Mouse (Mus musculus): ENCODE measurements at regions not wholly inside any gene's neighbourhood (a gene's known extent, or its start where the extent isn't known, plus 50 kb on each side); places are given as distances from the start of the nearest gene placed in this dataset.

GRCm38 (mm10) chr7:73183761-73184160, 191.5 kb upstream of the Rgma start:
- no peak overlapping the region for H3ac ChIP-seq (ENCODE audit: control insufficient read depth, insufficient read length)
- no peak overlapping the region for H3K4me2 ChIP-seq (ENCODE audit: low read depth)
- TF ChIP-seq MYOD1 (IDR thresholded peaks at IDR 0.05; ENCODE audit: control insufficient read depth in 1 of 3, insufficient read length in 2 of 3, low read depth in 2 of 3) (no peak), POLR2AphosphoS2 (IDR thresholded peaks at IDR 0.05; ENCODE audit: insufficient read length, low read depth) (no peak), TCF3 (IDR thresholded peaks at IDR 0.05; ENCODE audit: insufficient read length, low read depth) (no peak), POLR2A (IDR thresholded peaks at IDR 0.05; ENCODE audit: insufficient read length, low read depth) (no peak), REST (IDR thresholded peaks at IDR 0.05; ENCODE audit: insufficient read depth, insufficient read length) (no peak), TCF12 (IDR thresholded peaks at IDR 0.05; ENCODE audit: insufficient read depth, poor library complexity, severe bottlenecking) (no peak), MYOG (IDR thresholded peaks at IDR 0.05; ENCODE audit: control insufficient read depth in 1 of 3, insufficient read depth in 1 of 3, insufficient read length in 2 of 3, low read depth in 2 of 3) (no peak), E2F4 (IDR thresholded peaks at IDR 0.05; ENCODE audit: insufficient read depth) (no peak), USF1 (IDR thresholded peaks at IDR 0.05; ENCODE audit: low read depth) (no peak), MAX (IDR thresholded peaks at IDR 0.05; ENCODE audit: low read depth) (no peak), CEBPB (IDR thresholded peaks at IDR 0.05; ENCODE audit: insufficient read depth, poor library complexity, severe bottlenecking) (no peak), SRF (IDR thresholded peaks at IDR 0.05; ENCODE audit: control insufficient read depth, insufficient read length, low read depth) (no peak)

GRCm38 (mm10) chr7:73184208-73185070, 190.9 kb upstream of the Rgma start:
- no peaks in the 10 kb centered on the region for H3K79me2 ChIP-seq (ENCODE audit: control insufficient read depth, insufficient read depth)
- TF ChIP-seq POLR2AphosphoS2 (IDR thresholded peaks at IDR 0.05; ENCODE audit: insufficient read length, low read depth): no peak
- no peak for TF ChIP-seq TCF12 (IDR thresholded peaks at IDR 0.05; ENCODE audit: insufficient read depth, poor library complexity, severe bottlenecking)
- no peak for TF ChIP-seq TCF3 (IDR thresholded peaks at IDR 0.05; ENCODE audit: insufficient read length, low read depth)
- no peak for TF ChIP-seq POLR2A (IDR thresholded peaks at IDR 0.05; ENCODE audit: insufficient read length, low read depth)
- TF ChIP-seq MYOD1 (IDR thresholded peaks at IDR 0.05; ENCODE audit: control insufficient read depth in 1 of 3, insufficient read length in 2 of 3, low read depth in 2 of 3): no peak
- TF ChIP-seq E2F4 (IDR thresholded peaks at IDR 0.05; ENCODE audit: insufficient read depth): no peak
- no peak for TF ChIP-seq CEBPB (IDR thresholded peaks at IDR 0.05; ENCODE audit: insufficient read depth, poor library complexity, severe bottlenecking)
- TF ChIP-seq SRF (IDR thresholded peaks at IDR 0.05; ENCODE audit: control insufficient read depth, insufficient read length, low read depth): no peak
- H3K4me2 ChIP-seq (ENCODE audit: low read depth): no peak overlapping the region
- H3K36me3 ChIP-seq (ENCODE audit: control insufficient read depth, insufficient read depth): no peaks in the 10 kb centered on the region
- H3ac ChIP-seq (ENCODE audit: control insufficient read depth, insufficient read length): no peak overlapping the region
- H3K27me3 ChIP-seq (ENCODE audit: control insufficient read depth, insufficient read depth, insufficient read length): peaks cover 4% of the 10 kb centered on the region
- H3K4me3 ChIP-seq: no peak overlapping the region

More at GRCm38 (mm10) chr7:73183761-73184160, 191.5 kb upstream of the Rgma start:
- no peaks in the 10 kb centered on the region for H3K36me3 ChIP-seq (ENCODE audit: control insufficient read depth, insufficient read depth)
- no peaks in the 10 kb centered on the region for H3K79me2 ChIP-seq (ENCODE audit: control insufficient read depth, insufficient read depth)
- H3K27me3 ChIP-seq (ENCODE audit: control insufficient read depth, insufficient read depth, insufficient read length): peaks cover 4% of the 10 kb centered on the region
- H3K4me3 ChIP-seq: no peak overlapping the region

- Histone ChIP-seq H3K4me2 (ENCODE audit: low read depth) (no peak overlapping the region), H3K4me3 (no peak overlapping the region), H3K36me3 (ENCODE audit: control insufficient read depth, insufficient read depth) (no peaks in the 10 kb centered on the region), H3ac (ENCODE audit: control insufficient read depth, insufficient read length) (no peak overlapping the region), H3K27me3 (ENCODE audit: control insufficient read depth, insufficient read depth, insufficient read length) (peaks cover 4% of the 10 kb centered on the region), H3K79me2 (ENCODE audit: control insufficient read depth, insufficient read depth) (no peaks in the 10 kb centered on the region)
- TF ChIP-seq TCF3 (IDR thresholded peaks at IDR 0.05; ENCODE audit: insufficient read length, low read depth) (no peak), POLR2A (IDR thresholded peaks at IDR 0.05; ENCODE audit: insufficient read length, low read depth) (no peak), CEBPB (IDR thresholded peaks at IDR 0.05; ENCODE audit: insufficient read depth, poor library complexity, severe bottlenecking) (no peak), E2F4 (IDR thresholded peaks at IDR 0.05; ENCODE audit: insufficient read depth) (no peak), USF1 (IDR thresholded peaks at IDR 0.05; ENCODE audit: low read depth) (no peak), MAX (IDR thresholded peaks at IDR 0.05; ENCODE audit: low read depth) (no peak), MYOG (IDR thresholded peaks at IDR 0.05; ENCODE audit: control insufficient read depth in 1 of 3, insufficient read depth in 1 of 3, insufficient read length in 2 of 3, low read depth in 2 of 3) (no peak), POLR2AphosphoS2 (IDR thresholded peaks at IDR 0.05; ENCODE audit: insufficient read length, low read depth) (no peak), SRF (IDR thresholded peaks at IDR 0.05; ENCODE audit: control insufficient read depth, insufficient read length, low read depth) (no peak)
Measured at GRCm38 (mm10) chr7:73185071-73185531, 190.2 kb upstream of the Rgma start.

GRCm38 (mm10) chr7:73185591-73185990, 189.7 kb upstream of the Rgma start:
- Histone ChIP-seq H3K79me2 (ENCODE audit: control insufficient read depth, insufficient read depth) (no peaks in the 10 kb centered on the region), H3K4me3 (no peak overlapping the region), H3K4me2 (ENCODE audit: low read depth) (no peak overlapping the region), H3ac (ENCODE audit: control insufficient read depth, insufficient read length) (no peak overlapping the region), H3K36me3 (ENCODE audit: control insufficient read depth, insufficient read depth) (no peaks in the 10 kb centered on the region), H3K27me3 (ENCODE audit: control insufficient read depth, insufficient read depth, insufficient read length) (peaks cover 4% of the 10 kb centered on the region)
- TF ChIP-seq CEBPB (IDR thresholded peaks at IDR 0.05; ENCODE audit: insufficient read depth, poor library complexity, severe bottlenecking) (no peak), REST (IDR thresholded peaks at IDR 0.05; ENCODE audit: insufficient read depth, insufficient read length) (no peak), MYOD1 (IDR thresholded peaks at IDR 0.05; ENCODE audit: control insufficient read depth in 1 of 3, insufficient read length in 2 of 3, low read depth in 2 of 3) (no peak), E2F4 (IDR thresholded peaks at IDR 0.05; ENCODE audit: insufficient read depth) (no peak), TCF12 (IDR thresholded peaks at IDR 0.05; ENCODE audit: insufficient read depth, poor library complexity, severe bottlenecking) (no peak), SRF (IDR thresholded peaks at IDR 0.05; ENCODE audit: control insufficient read depth, insufficient read length, low read depth) (no peak), POLR2A (IDR thresholded peaks at IDR 0.05; ENCODE audit: insufficient read length, low read depth) (no peak)
